Mouse (Mus musculus) stomach, embryonic 16.5 days (tissue): ENCODE measurements around the gene Zc3h12d. TPM values are rescaled to one million over a fixed set of nuclear protein-coding genes. Genes with fewer than 3 reads are reported as not detected.
A peak's percentile ranks its signal among the peaks of the same experiment; 100 is the strongest.

Source experiments
- ATAC-seq: fragments of 200-750 bp; cut with Nextera tagmentation; 2 replicates; pipeline ENCODE4 v1.8.0; 2017; ENCODE audit warnings: moderate number of reproducible peaks, moderate TSS enrichment; ENCODE audit not compliant: insufficient read depth, low FRiP score
- H3K27ac ChIP-seq: fragments of 300-500 bp; sonication (generic); 2 replicates; pipeline ENCODE4 v1.5.1; 2014; ENCODE audit warnings: low read length
- H3K27me3 ChIP-seq: fragments of 300-500 bp; sonication (generic); 2 replicates; pipeline ENCODE4 v1.6.1; 2014; ENCODE audit warnings: low read length, control low read depth, mixed read lengths; ENCODE audit not compliant: control insufficient read depth, insufficient read depth
- H3K36me3 ChIP-seq: fragments of 300-500 bp; sonication (generic); 2 replicates; pipeline ENCODE4 v1.6.1; 2014; ENCODE audit warnings: low read length; ENCODE audit not compliant: control insufficient read depth, insufficient read depth
- H3K4me1 ChIP-seq: fragments of 300-500 bp; sonication (generic); 2 replicates; pipeline ENCODE4 v1.6.1; 2014; ENCODE audit warnings: low read length, control low read depth, mixed read lengths; ENCODE audit not compliant: control insufficient read depth, insufficient read depth
- H3K4me2 ChIP-seq: fragments of 300-500 bp; sonication (generic); 2 replicates; pipeline ENCODE4 v1.6.1; 2014; ENCODE audit warnings: low read depth, low read length, mixed read lengths
- H3K4me3 ChIP-seq: fragments of 300-500 bp; sonication (generic); replicated peaks from 2 replicates; pipeline ENCODE4 v1.5.1; 2014; ENCODE audit warnings: mild to moderate bottlenecking, low read length
- H3K9ac ChIP-seq: fragments of 300-500 bp; sonication (generic); 2 replicates; pipeline ENCODE4 v1.6.1; 2014; ENCODE audit warnings: low read length
- H3K9me3 ChIP-seq: fragments of 300-500 bp; sonication (generic); replicated peaks from 2 replicates; pipeline ENCODE4 v1.6.1; 2016; ENCODE audit warnings: low read length, control low read depth; ENCODE audit not compliant: control insufficient read depth
- WGBS: fragments of 180-500 bp; shearing (Covaris S2); extraction: QIAGEN DNeasy Blood & Tissue Kit; methylation state at CpG from one replicate; pipeline ENCODE4 v1.1.7; 2014; 5-methylcytosine and 5-hydroxymethylcytosine counted together
- polyA plus RNA-seq: library from polyadenylated mRNA; unstranded; fragments of >200 nt; fragmentation: Nextera tagmentation; extraction: Ambion mirVana; gene quantifications from 2 replicates; pipeline ENCODE4 v1.2.1, GENCODE M21; 2015

The Zc3h12d gene
- 0.43 and 0.52 TPM in 2 replicates for polyA plus RNA-seq

DNA sequence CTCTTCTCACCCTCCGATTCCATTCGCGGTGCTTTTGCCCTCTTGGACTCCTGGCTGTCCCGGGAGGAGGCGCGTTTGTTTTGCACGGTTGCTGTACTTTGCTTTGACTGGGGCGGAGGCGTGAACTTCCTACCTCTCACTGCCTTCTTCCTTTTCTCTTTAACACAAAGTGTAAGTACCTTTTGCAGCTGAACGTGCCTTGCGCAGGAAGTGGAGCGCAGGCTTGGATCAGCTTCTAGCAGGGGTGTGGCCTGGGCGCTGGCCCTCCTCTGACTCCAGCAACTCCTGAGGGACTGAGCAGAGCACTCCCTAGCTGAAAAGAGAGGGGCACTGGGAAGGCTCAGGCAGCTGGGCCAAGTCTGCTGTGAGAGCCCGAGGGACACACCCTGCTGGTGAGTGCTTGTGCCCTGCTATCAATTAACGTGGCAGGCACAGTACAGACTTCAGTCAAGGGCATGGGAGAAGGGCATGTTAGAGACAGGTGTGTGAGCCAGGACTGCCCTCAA, at the start of gene Zc3h12d:
TSS of gene Zc3h12d (plus strand) at position 300 of the 506 bp plus-strand sequence.
- H3K9me3 ChIP-seq = no peaks in the 10 kb centered on the region
- H3K9ac ChIP-seq = peak within 1 kb of the TSS; percentile 67
- no peaks in the 10 kb centered on the region for H3K27me3 ChIP-seq
- peak within 1 kb of the TSS; percentile 49; the same call in 1 of the 2 replicates for H3K27ac ChIP-seq
- ATAC-seq = peak; percentile 91
- 2% methylated on average over 15 of the region's 15 CpGs for WGBS
- no peaks in the 10 kb centered on the region for H3K36me3 ChIP-seq
- H3K4me3 ChIP-seq = peak within 1 kb of the TSS; percentile 26
- H3K4me1 ChIP-seq = peaks cover 3% of the 10 kb centered on the region; the same call in 1 of the 2 replicates
- H3K4me2 ChIP-seq = peak within 1 kb of the TSS; percentile 50

GRCm38 (mm10) chr10:7787319-7787718, 45.0 kb upstream of the Zc3h12d start:
- no peaks in the 10 kb centered on the region for H3K27me3 ChIP-seq
- 0 out of 2 replicates have a peak, but pooled peaks cover 14% of the 10 kb centered on the region for H3K36me3 ChIP-seq
- 36% methylated on average over 2 of the region's 2 CpGs for WGBS
- H3K4me3 ChIP-seq = no peak overlapping the region
- no peak overlapping the region for H3K4me2 ChIP-seq
- H3K4me1 ChIP-seq = peaks cover 3% of the 10 kb centered on the region; the same call in 1 of the 2 replicates
- no peak for ATAC-seq
- H3K9ac ChIP-seq = no peak overlapping the region
- no peak overlapping the region for H3K27ac ChIP-seq
- no peaks in the 10 kb centered on the region for H3K9me3 ChIP-seq

GRCm38 (mm10) chr10:7792254-7792750, 40.0 kb upstream of the Zc3h12d start:
- Histone ChIP-seq H3K4me2 (peak overlapping the region; percentile 60), H3K27me3 (no peaks in the 10 kb centered on the region), H3K27ac (peak overlapping the region; percentile 75), H3K4me3 (peak overlapping the region; percentile 98), H3K9ac (peak overlapping the region; percentile 95), H3K4me1 (peaks cover 13% of the 10 kb centered on the region), H3K36me3 (0 out of 2 replicates have a peak, but pooled peaks cover 14% of the 10 kb centered on the region), H3K9me3 (no peaks in the 10 kb centered on the region)
- 0% methylated on average over 10 of the region's 10 CpGs for WGBS
- peak; percentile 44; the same call in 1 of the 2 replicates for ATAC-seq

DNA sequence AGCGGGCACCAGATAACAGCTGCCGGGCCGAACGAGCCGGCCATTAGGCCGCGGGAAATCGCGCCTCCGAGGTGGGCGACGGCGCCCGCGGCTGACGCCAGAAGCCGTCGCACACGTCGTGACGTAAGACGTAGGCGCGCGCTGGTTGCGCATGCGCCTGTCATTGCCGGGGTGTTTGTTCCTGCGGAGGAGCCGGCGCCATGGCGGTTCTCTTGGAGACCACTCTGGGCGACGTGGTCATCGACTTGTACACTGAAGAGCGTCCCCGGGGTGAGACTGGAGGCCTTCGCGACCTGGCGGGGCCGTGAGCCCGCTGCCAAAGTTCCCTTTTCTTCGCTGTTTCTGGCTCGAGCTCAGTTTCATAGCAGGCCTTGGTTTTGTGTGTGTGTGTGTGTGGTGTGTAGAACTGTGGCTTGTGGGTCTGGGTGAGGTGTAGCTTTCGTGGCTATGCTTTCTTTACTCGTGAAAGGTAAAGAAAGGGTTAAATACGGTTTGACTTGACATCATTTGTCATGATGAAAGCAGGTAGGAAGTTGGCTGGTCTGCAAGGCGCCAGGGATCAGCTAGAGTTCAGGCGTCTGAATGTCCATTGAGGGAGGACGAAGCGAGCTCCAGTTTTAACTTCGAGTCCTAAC, 39.4 kb upstream of the Zc3h12d start, which contains the start of the genes Ginm1 and Ppil4:
TSS of gene Ginm1 (minus strand) at position 74 of the 635 bp plus-strand sequence.
TSS of gene Ppil4 (plus strand) at position 141 of the 635 bp plus-strand sequence.
- Histone ChIP-seq H3K36me3 (0 out of 2 replicates have a peak, but pooled peaks cover 17% of the 10 kb centered on the region), H3K9ac (peak within 1 kb of the TSS; percentile 95), H3K4me3 (peak within 1 kb of the TSS; percentile 98), H3K4me1 (peaks cover 13% of the 10 kb centered on the region), H3K4me2 (peak within 1 kb of the TSS; percentile 84), H3K9me3 (no peaks in the 10 kb centered on the region), H3K27me3 (no peaks in the 10 kb centered on the region), H3K27ac (peak within 1 kb of the TSS; percentile 75)
- 1% methylated on average over 52 of the region's 52 CpGs for WGBS
- ATAC-seq = peak; percentile 94

- H3K4me2 ChIP-seq = no peak overlapping the region
- H3K9ac ChIP-seq = no peak overlapping the region
- WGBS = 91% methylated on average over 3 of the region's 3 CpGs
- ATAC-seq = no peak
- no peaks in the 10 kb centered on the region for H3K27me3 ChIP-seq
- no peak overlapping the region for H3K4me3 ChIP-seq
- H3K36me3 ChIP-seq = peaks cover 21% of the 10 kb centered on the region; the same call in 1 of the 2 replicates
- no peaks in the 10 kb centered on the region for H3K4me1 ChIP-seq
- no peak overlapping the region for H3K27ac ChIP-seq
- no peaks in the 10 kb centered on the region for H3K9me3 ChIP-seq
Measured at GRCm38 (mm10) chr10:7801258-7801657, 31.0 kb upstream of the Zc3h12d start.

DNA sequence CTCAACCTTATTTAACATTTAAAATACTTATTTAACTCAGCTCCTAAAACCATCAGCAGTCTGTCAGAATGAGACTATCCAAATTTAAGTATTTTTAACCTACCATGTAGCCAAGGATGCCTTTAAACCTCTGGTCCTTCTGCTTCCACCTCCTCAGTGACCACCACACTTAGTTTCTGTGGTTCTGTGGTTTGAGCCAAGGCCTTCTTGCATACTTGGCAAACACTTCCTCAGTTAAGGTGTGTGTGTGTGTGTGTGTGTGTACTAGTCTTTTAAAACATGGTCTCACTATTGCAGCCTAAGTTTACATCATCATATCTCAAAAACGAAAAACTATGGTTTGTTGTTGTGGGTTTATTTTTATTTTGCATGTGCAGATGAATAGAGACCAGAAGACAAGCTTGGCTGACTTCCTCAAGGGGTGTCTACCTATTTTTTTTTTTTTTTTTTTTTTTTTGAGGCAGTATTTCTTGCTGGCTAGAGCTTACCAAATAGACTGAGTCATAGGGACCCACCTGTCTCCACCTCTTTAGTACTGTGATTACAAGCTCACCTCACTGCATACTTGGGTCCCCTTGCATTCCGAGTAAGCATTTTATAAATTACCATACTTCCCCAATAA, 29.6 kb upstream of the Zc3h12d start:
- Histone ChIP-seq H3K9me3 (no peaks in the 10 kb centered on the region), H3K4me2 (no peak overlapping the region), H3K9ac (no peak overlapping the region), H3K27ac (no peak overlapping the region), H3K36me3 (peaks cover 21% of the 10 kb centered on the region; the same call in 1 of the 2 replicates), H3K4me1 (no peaks in the 10 kb centered on the region), H3K27me3 (no peaks in the 10 kb centered on the region), H3K4me3 (no peak overlapping the region)
- WGBS = 84% methylated on average over 2 of the region's 2 CpGs
- no peak for ATAC-seq

- H3K4me2 ChIP-seq = no peak overlapping the region
- no peak overlapping the region for H3K27ac ChIP-seq
- no peaks in the 10 kb centered on the region for H3K27me3 ChIP-seq
- WGBS = 48% methylated on average over 2 of the region's 2 CpGs
- peaks cover 15% of the 10 kb centered on the region; the same call in 1 of the 2 replicates for H3K36me3 ChIP-seq
- H3K9ac ChIP-seq = no peak overlapping the region
- H3K9me3 ChIP-seq = no peaks in the 10 kb centered on the region
- 0 out of 2 replicates have a peak, but pooled peaks have one; percentile 37 for ATAC-seq
- H3K4me3 ChIP-seq = no peak overlapping the region
- H3K4me1 ChIP-seq = no peaks in the 10 kb centered on the region
Measured at GRCm38 (mm10) chr10:7809937-7810336, 22.3 kb upstream of the Zc3h12d start.

DNA sequence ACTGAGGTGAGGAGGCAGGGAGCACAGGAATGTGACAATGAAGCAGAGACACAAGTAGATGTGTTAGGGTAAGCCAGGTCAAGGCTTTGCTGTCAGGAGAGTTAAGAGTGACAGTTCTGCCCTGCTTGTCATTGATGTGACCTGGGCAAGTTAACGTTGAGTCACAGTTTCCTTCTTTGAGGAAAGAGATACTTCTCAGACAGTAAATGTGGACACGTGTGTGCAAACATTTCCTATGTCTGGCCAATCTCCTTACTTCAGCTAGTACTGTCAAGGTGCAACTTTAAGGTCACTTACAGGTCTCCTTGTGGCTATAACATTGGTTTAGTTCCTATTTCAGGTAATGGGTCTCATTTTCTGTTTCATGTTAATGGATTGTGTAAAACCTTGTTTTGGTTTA, 15.8 kb upstream of the Zc3h12d start:
- no peak overlapping the region for H3K27ac ChIP-seq
- H3K27me3 ChIP-seq = no peaks in the 10 kb centered on the region
- no peaks in the 10 kb centered on the region for H3K9me3 ChIP-seq
- no peak for ATAC-seq
- no peak overlapping the region for H3K4me2 ChIP-seq
- no peak overlapping the region for H3K9ac ChIP-seq
- H3K4me1 ChIP-seq = no peaks in the 10 kb centered on the region
- H3K36me3 ChIP-seq = no peaks in the 10 kb centered on the region; the same call in 1 of the 2 replicates
- no peak overlapping the region for H3K4me3 ChIP-seq
- WGBS = 67% methylated on average over 2 of the region's 2 CpGs

DNA sequence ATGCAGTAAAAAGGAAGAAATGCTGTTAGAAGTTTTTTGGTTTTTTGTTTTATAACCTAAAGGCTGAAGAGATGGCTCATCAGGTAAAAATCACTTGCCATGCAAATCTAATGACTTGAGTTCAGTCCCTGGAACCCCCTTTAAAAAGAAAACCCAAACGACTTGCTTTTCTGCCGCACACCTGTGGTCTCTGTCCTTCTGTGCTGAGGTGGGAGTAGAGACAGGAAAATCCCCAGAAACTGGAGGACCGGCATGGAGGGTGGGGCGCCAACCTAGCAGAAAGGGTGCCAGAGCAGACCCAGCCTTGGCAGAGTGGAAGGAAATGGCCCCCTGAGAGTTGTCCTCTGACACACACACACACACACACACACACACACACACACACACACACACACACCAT, 13.6 kb upstream of the Zc3h12d start:
- Histone ChIP-seq H3K27ac (no peak overlapping the region), H3K4me1 (no peaks in the 10 kb centered on the region), H3K9ac (no peak overlapping the region), H3K4me2 (no peak overlapping the region), H3K4me3 (no peak overlapping the region), H3K36me3 (peaks cover 4% of the 10 kb centered on the region), H3K27me3 (no peaks in the 10 kb centered on the region), H3K9me3 (no peaks in the 10 kb centered on the region)
- WGBS = 94% methylated on average over 4 of the region's 4 CpGs
- no peak for ATAC-seq
